Mouse (Mus musculus) heart, postnatal 4 days (tissue): Measurements from ENCODE around the gene Mmp24. TPM values are rescaled to one million over a fixed set of nuclear protein-coding genes. Genes with fewer than 3 reads are reported as not detected.
"Not testable (repeated sequence)": the region's sequence is repeated elsewhere in the genome, so short reads cannot be mapped to it uniquely, and the experiment has no call there.

Experiments
- DNase-seq: peaks from one replicate; pipeline ENCODE4 v3.0.0; 2021
- total RNA-seq, 2 experiments: library from RNA; stranded (reverse); gene quantifications; 2 replicates each; pipeline ENCODE4 v1.2.3; 2021

The Mmp24 gene
- total RNA-seq, result under 1 TPM; 0.07 TPM

DNA sequence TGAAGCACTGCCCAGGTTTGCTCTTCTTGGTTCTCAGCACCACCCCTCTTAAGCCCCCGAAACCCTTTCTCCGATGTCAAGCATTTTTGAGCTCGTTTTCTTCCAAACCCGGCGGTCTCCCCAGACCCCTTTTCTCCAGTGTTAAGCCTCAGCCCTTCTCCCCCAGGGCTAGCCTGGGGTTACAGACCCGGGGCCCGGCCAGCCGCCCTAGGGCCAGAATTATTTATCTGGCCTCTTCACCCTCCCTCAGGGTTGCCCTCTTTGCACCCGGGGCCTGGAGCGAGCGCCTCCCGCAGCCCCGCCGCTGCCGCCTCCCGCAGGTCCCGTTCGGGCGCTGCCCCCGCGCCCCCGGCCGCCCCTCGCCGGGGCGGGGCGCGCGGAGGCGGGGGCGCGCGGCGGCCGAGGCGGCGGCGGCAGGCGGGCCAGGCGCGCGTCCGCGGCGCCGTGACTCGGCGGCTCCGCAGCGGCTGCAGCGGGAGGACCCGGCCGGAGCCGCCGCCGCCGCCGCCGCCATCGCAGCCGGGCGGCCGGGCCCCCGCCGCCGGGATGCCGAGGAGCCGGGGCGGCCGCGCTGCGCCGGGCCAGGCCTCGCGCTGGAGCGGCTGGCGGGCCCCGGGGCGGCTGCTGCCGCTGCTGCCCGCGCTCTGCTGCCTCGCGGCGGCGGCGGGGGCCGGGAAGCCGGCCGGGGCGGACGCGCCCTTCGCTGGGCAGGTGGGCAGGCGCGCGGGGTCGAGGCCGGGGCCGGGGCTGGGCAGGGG is at the start of gene Mmp24:
Gene Mmp24 (plus strand): TSS at position 416 of the 758 bp plus-strand sequence.
- DNase-seq, result no peak

DNA sequence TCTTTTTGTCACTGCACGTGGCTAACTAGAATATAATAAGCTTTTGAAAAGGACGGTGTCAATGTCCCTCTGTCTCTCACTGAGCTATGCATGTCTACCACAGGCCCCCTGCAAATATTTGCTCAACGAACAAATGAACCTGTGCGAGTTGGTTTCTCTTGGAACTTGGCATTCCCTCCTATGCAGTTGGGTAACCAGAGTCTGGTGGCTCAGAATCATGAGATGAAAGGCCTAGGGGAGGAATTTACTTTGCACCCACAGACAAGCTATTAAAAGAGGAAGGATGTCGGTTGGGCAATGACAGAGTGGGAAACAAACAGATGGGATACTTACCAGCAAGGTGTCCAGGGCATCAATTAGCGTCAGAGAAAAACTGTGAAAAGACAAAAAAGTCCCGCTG is 48.8 kb upstream of the Mmp24 start:
- no peak for DNase-seq

DNA sequence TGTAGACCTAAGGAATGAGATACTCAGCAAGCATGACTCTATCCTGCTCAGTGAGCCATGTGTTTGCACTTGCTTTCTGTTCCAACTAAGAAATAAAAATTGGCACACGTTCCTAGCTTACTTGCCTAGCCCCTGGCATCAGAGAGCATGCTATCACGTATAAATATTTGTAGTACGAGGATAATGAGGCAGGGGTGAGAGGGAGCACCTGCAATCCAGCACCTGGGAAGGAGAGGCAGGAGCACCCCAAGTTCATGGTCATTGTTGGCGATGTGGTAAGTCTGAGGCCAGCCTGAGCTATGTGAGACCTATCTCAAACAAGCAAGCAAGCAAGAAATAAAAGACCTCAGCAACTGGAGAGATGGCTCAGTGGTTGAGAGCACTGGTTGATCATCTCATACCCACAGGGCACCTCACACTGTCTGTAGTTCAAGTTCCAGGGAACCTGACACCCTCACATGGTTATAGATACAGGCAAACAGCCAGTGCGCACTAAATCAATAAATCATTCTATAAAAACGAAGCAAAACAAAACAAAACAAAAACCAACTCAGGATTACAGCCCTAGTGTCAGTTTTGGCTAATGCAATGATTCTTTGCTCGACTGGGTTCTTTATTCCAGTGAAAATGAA is 47.3 kb upstream of the Mmp24 start:
- no peak for DNase-seq

DNA sequence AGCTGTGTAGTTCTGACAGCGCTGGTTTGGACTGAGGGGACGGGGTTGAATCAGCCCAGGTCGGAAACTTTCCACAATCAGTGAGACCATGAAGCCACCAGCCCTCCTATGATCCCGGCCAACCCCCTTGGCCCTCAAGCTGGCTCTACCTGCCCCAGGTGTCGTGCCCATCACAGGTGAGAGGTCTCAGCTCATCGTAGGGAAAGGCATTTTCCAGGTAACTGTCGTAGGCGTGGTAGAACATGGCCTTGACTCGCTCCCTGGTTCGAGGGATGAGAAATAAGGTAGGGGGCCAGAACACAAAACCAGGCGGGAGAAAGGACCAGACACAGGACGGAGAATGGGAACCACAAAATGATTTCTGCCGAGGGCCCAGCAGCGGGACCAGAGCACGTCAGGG is 46.4 kb upstream of the Mmp24 start:
- DNase-seq, result no peak

DNA sequence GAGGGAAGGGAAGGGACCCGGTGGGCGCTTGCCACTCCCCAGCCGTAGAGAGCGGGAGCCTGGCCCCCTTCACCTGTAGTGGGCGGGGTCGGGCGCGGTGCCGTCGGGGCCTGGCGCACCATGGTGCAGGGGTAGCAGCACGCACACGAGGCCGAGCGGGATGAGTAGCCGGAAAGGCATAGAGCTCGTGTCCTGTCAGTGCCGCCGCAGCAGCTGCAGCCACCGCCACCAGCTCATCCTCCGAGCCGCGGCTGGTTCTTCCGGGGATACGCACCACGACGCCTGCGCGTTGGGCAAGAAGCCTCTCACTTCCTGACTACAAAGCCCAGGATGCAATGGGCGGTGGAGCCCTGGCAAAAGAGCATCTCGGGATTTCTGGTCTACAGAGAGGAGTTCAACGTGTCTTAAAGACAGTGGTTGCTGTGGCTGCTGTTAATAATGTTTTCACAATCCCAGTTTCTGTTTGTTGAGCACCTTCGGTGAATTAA is 45.9 kb upstream of the Mmp24 start, which contains the start of gene Edem2:
Gene Edem2 (minus strand): TSS at position 318 of the 488 bp plus-strand sequence.
- peak; percentile 91 for DNase-seq

DNA sequence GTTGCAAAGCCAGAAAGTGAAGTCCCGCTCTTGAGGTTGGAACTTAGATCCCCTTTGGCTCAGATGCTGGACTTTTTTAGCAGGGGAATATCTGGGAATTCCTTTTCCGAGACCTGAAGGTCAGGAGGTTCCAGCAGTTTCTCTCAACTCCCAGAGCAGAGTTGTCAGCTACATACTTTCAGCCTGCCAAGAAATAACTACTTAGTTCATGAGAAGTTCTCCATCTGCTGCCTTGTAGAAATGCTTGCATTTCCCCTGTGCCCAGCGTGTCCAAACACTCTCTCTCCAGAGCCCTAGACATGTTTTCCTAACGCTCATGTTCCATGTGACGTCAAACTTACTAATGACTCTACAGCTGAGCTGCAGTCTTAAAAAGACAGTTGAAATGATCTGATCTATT is 40.1 kb upstream of the Mmp24 start:
- no peak for DNase-seq

DNA sequence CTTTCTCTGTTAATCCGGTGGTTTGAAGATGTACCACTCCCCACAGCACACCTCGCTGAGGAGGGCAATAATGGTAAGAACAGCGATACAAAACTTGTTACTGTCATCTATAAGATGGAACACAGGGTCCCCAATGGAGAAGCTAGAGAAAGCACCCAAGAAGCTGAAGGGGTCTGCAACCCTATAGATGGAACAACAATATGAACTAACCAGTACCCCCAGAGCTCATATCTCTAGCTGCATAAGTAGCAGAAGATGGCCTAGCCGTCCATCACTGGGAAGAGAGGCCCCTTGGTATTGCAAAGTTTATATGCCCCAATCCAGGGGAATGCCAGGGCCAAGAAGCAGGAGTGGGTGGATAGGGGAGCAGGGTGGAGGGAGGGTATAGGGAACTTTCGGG is 39.4 kb upstream of the Mmp24 start, which contains the start of gene Gm17581:
Gene Gm17581 (minus strand): TSS at position 101 of the 400 bp plus-strand sequence.
- DNase-seq, result not testable (repeated sequence)

DNA sequence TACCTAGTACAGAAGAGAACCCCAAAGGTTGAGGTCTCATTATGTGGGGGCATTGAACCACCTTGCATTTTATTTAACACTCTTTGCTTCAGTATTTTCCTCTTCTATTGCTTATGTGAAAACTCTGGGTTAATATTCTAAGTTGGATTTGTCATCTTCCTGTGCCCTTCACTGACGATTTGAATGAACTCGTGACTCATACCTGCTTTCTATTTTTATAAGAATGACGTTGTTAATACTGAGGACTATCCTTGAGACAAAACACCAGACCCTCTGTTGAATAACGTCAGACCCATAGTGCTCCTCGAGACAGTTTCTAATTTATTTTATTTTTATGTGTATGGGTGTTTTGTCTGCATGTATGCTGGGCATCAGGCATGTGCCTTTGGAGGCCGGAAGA is 38.2 kb upstream of the Mmp24 start:
- no peak for DNase-seq

DNA sequence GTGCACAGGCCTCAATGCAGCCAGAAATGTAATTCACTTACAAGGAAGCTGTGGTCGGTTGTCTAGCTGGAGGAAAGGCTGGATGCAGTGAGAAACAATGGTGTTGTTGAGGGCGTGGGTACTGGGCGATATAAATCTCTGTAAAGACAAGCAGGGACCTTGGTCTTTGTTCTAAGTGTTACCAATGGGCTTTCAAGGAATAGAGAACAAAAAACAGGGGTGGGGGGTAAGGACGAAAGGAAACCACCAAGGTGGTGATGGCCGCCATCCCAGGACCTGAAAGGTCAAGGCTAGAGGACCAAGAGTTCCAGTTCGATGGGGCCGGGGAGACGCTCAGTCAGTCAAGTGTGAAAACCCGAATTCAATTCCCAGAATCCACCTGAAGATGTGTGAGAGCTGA is 37.3 kb upstream of the Mmp24 start:
- no peak for DNase-seq

DNA sequence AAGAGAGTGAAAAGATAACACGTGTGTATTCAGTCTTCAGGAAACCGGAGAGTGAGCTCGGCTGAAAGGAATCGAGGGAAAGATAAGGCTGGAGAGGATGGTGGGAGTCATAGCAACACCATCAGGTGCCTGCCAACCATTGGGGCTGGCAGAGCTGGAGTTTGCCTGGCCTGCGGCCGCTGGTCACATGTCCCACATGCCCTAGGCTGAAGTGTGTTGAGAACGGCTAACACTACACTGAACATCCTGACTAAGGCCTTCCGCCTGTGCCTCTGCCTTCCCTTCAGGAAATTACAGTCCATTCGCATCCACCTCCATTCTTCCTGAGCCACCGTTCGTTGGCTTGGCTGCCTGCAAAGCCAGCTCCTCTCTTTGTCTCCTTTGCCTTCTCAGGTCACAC is 32.9 kb upstream of the Mmp24 start:
- DNase-seq, result peak; percentile 24

DNA sequence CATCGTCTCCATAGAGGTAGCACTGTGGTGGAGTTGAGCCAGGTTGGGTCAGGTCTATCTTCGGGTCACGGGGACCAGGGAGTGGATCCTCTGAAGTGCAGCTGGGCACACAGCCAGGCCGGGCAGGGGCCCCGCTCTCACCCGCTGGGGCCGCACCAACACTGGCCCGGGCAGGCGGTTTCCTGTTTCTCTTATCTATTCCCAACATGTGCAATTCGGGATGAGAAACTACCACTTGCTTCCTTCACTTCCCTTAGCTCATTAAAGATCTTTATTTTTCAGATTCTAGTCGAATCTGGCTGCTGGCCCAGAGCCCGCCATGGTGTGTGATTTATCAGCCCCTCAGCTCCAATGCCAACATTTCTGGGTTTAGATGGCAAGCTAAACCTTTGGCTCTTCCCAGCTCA is 32.2 kb upstream of the Mmp24 start:
- peak; percentile 74 for DNase-seq

DNA sequence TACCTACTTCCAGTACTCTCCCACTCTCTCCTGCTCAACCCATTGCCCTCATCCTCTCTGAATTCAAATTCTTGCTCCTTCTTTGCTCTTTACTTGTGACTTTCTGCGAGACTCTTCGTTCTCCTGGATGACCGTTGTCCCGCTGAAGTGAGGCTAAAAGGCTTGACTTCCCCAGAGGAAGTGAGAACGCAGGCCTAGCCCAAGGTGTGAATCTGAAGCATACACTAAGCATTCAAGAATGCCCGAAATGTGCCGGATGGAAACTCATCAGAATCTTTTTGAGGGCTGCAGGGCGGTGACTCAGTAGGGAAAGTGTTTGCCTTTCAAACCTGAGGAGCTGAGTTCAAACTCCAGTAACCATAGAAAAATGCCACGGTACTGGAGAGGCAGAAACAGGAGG is 31.8 kb upstream of the Mmp24 start:
- no peak for DNase-seq

DNA sequence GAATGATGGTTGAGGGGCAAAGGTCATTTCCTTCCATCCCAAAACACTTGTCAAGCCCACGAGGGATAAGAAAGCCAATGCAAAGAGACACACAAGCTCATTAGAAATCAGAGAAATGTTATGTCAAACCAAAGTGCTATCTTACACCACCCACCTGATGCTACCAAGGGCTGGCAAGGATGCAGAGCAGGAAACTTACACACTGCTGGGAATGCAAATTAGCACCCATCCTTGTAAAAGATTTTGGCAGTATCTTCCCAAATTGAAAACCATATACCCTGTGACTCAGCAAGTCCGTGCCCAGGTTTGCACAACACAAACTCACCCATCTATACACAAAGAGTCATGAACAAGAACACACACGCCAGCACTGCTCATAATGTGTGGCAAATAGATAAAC is 29.7 kb upstream of the Mmp24 start:
- DNase-seq, result no peak

DNA sequence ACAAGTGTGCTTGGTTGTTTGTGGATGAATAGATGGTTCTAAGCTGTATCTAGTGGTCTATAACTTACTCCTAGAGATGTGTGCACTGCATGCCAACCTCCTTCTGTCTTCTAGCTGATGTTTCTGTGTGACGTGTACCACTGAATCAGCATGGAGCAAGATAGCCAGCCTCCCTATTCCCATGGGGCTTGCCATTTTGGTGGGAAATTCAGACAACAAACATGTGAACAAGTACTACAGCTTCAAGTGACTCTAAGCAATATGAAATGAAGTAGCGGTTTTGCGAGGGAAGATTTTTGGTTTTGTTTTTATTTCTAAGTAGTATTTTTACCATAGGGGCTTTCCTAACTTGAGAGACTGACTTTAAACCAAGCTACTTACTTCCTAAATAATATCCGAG is 25.7 kb upstream of the Mmp24 start:
- no peak for DNase-seq

DNA sequence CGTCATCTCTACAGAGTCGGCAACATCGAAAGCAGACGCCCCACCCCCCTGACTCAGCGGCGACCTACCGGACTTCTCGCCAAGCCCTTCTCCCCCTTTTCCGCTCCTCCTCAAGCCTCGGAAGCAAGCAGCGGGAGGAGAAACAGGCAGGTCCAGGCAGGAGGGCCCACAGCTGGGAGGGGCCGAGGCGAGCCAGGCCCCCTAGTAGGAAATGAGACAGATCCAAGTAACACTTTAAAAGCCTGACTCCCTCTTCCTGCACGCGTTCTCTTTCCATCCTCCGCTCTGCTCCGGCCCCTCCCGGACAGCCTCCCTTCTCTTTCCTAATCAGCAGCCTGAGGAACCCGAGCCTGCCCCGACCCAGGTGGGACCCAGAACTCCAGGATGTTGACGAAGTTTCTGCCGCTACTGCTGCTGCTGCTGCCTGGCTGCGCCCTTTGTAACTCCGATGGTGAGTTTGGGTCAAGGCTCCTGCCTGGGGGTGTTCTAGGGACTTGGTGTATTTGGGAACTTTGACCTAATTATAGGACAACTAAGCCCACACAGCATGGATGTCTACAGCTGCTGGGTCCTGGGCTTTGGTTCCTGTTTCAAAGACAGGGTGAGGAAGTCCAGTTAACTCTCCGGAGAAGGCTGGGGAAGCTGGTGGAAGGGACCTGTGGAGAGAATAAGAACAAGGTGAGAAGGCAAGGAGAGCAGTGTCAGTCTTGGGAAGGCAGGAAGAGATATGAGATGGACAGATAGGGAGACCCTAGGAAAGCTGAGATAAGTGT is 23.9 kb upstream of the Mmp24 start, which contains the start of gene Procr:
Gene Procr (plus strand): TSS at position 104 of the 773 bp plus-strand sequence.
- DNase-seq, result peak; percentile 52

DNA sequence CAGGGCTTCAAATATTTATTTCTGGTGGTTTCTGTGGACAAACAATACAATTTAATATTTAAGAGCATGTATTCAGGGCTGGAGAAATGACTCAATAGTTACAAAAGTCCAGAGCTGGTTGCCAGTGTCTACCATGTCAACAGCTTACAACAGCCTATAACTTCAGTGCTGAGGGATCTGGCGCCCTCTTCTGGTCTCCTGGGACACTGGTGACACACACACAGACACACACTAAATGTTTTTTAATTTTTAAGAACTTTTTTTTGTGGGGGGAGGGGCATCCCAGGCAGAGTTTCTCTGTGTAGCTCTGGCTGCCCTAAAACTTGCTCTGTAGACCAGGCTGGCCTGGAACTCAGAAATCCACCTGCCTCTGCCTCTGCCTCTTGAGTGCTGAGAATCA is 19.4 kb upstream of the Mmp24 start:
- DNase-seq, result peak; percentile 67

DNA sequence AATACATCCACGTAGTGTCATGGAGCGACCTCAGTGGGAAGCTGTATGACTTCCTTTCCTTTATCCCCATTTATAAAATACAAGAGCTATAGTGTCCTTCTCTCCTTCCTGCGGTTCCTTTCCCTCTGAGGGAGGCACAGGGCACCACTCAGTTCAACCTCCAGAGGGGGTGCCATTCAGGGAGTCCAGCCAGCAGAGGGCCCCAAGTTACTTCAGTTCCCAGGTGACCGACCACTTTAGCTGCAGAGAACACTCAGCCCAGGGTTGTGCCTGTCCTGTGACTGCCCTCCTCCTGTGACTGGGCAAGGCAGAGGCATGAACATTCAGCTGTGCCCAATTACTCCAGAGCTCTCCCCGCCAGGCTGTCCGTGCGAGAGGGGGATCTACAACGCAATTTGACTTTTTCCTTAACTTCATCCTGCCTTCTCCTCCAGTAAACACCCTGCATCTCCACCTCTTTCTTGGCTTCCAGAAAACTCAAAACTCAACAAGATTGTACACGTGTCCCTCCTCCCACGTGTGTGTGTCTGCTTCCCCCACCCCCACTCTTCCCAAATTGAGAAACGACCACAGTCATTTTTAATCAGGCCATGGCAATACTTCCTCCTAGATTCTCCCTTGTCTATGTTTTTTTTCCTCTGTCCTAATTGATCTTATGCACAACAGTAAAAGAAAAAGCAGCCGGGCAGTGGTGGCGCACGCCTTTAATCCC is 18.1 kb upstream of the Mmp24 start:
- DNase-seq, result peak; percentile 14

DNA sequence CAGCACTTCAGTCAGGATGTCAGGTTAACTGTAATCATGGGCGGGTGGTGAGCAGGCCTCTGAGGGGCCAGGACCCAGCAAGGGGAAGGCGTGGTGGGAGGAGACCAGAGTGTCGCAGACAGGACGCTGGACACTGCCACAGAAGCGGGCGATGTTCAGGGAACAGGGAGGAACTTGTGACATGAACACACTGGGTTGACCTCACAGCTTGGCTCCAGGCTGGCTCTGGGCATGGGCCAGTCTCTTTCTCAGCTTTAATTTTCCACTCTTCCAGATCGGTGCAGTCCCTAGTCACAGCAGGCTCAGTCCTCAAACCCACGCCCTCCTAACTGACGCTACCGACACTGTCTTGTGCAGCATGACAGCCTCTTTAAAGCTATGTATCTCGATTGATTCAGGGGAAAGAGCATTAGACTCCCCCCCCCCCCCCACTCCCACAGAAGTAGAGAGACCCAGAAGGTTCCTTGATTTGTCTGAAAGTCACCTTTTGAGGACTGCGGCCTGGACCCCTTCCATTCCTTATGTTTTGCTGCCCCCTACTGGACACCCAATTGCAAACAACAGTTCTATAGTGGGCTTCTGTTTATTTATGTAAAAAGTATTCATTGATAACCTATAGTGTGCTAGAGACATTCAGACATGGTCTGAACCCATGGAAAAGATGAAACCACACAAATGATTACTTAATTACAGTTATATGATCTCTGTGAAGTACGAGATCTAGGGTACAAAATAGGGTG is 10.3 kb upstream of the Mmp24 start:
- peak; percentile 81 for DNase-seq

DNA sequence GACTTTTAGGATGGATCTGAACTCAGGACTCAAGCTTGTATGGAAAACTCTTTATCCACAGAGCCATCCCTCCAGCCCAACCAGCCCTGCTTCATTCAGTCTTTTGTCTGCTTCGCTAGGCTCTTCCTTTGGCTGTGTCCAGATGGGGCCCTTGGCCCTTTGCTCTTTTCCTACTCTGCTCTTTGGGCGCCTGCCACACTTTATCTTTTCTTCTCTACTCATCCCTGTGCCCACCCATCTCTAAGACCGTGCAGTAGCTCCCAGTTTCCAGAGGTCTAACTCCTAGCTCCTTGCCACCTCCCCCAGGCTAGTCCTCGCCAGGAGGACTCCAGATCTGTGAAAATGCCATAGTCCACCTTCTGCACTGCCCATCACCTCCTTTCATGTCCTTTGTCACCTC is 1.5 kb upstream of the Mmp24 start:
- no peak for DNase-seq

DNA sequence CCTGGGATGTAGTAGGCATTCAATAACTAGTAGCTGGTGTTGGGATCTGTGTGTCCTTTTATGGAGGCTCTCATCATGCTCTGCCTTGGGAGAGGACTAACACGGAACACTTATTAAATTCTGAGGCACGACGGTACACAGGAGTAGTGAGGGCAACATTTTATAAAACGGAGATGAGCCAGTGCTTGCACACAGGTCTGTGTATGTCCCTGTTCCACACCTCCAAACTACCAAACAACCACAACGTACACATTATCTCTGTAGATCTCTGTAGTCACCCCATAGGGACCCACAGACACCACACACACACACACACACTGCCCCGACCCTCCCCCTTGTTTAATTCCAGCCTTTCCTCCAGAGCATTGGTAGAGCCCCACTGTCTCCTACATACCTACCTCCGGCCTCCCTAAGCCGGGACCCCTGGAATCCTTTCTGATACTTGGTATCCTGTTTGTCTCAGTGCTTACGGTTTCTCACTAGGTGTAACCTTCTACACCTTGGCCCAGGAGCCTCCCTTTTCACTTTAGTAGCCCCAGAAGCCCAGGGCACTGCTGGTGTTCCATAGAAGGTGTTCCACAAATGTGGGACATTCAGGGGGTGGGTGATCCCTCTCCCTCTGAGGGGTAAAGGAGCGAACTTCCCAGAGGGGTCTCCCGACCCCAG is 748 bp upstream of the Mmp24 start:
- no peak for DNase-seq

DNA sequence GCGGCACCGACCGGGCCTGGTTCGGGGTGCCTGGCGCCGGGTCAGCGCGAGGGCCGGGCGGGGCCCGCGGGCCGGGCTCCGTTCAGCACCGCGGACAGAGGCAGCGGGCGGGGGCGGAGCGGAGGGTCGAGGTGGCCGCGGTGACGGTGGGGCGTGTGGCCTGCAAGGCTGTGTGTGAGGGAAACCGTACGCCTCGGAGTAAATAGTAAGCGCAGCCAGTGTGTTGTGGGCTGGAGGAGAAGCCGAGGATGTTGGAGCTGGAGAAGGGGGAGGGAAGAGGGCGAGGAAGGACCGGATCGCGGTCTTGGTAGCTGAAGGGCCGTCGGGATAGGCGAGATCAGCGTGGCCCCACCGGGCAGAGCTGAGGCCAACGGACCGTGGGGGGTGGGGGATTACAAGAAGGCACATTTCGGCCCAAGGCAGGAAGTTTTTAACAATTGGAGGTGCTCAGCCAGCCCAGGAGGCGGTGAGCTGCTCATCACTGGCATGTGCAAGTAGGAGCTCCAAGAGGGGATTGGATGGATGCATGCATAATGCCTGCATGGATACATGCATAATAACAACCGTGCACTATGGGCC is 632 bp downstream of the Mmp24 start:
- DNase-seq, result peak; percentile 80
